Mouse (Mus musculus) myocyte (in vitro differentiated cells): ENCODE results near the gene Btaf1. TPM values are rescaled to one million over a fixed set of nuclear protein-coding genes. Genes with fewer than 3 reads are reported as not detected.

ENCODE experiments used
- H3K27me3 ChIP-seq: one replicate; pipeline ENCODE4 v1.6.1; 2011; ENCODE audit not compliant: control insufficient read depth, insufficient read depth, insufficient read length
- H3K36me3 ChIP-seq: one replicate; pipeline ENCODE4 v1.6.1; 2011; ENCODE audit not compliant: control insufficient read depth, insufficient read depth
- H3K4me2 ChIP-seq: one replicate; pipeline ENCODE4 v1.6.1; 2011; ENCODE audit warnings: low read depth, control low read depth
- H3K4me3 ChIP-seq: one replicate; pipeline ENCODE4 v1.5.1; 2011; ENCODE audit warnings: mild to moderate bottlenecking, control low read depth, moderate library complexity
- H3K79me2 ChIP-seq: one replicate; pipeline ENCODE4 v1.6.1; 2011; ENCODE audit not compliant: control insufficient read depth, insufficient read depth
- H3ac ChIP-seq: one replicate; pipeline ENCODE4 v1.6.1; 2011; ENCODE audit not compliant: control insufficient read depth, insufficient read length
- CEBPB ChIP-seq: IDR thresholded peaks from 2 replicates; pipeline ENCODE4 v1.6.1; 2011; ENCODE audit warnings: mild to moderate bottlenecking, moderate library complexity; ENCODE audit not compliant: poor library complexity, insufficient read depth, severe bottlenecking
- E2F4 ChIP-seq: IDR thresholded peaks from one replicate; pipeline ENCODE4 v1.6.1; 2011; ENCODE audit warnings: mild to moderate bottlenecking, control low read depth, moderate library complexity; ENCODE audit not compliant: insufficient read depth
- MAX ChIP-seq: IDR thresholded peaks from one replicate; pipeline ENCODE4 v1.6.1; 2011; ENCODE audit warnings: low read depth, mild to moderate bottlenecking, control low read depth
- MYOD1 ChIP-seq, 3 experiments: IDR thresholded peaks; one replicate each; pipeline ENCODE4 v1.6.1; 2011; ENCODE audit warnings: control low read depth in 2 of 3, low read depth in 2 of 3, mild to moderate bottlenecking in 2 of 3, moderate library complexity in 1 of 3; ENCODE audit not compliant: insufficient read length in 2 of 3, control insufficient read depth in 1 of 3
- MYOG ChIP-seq, 3 experiments: IDR thresholded peaks; one replicate each; pipeline ENCODE4 v1.6.1; 2011; ENCODE audit warnings: control low read depth in 2 of 3, low read depth in 2 of 3, mild to moderate bottlenecking in 2 of 3; ENCODE audit not compliant: insufficient read length in 2 of 3, control insufficient read depth in 1 of 3, insufficient read depth in 1 of 3
- POLR2A ChIP-seq: IDR thresholded peaks from one replicate; pipeline ENCODE4 v1.6.1; 2011; ENCODE audit warnings: low read depth, mild to moderate bottlenecking, control low read depth, moderate library complexity; ENCODE audit not compliant: insufficient read length
- POLR2AphosphoS2 ChIP-seq: IDR thresholded peaks from one replicate; pipeline ENCODE4 v1.6.1; 2011; ENCODE audit warnings: low read depth, control low read depth; ENCODE audit not compliant: insufficient read length
- REST ChIP-seq: IDR thresholded peaks from one replicate; pipeline ENCODE4 v1.6.1; 2011; ENCODE audit warnings: mild to moderate bottlenecking, control low read depth, moderate library complexity; ENCODE audit not compliant: insufficient read depth, insufficient read length
- SRF ChIP-seq: IDR thresholded peaks from one replicate; pipeline ENCODE4 v1.6.1; 2011; ENCODE audit warnings: low read depth; ENCODE audit not compliant: control insufficient read depth, insufficient read length
- TCF12 ChIP-seq: IDR thresholded peaks from one replicate; pipeline ENCODE4 v1.6.1; 2011; ENCODE audit warnings: mild to moderate bottlenecking, control low read depth; ENCODE audit not compliant: poor library complexity, insufficient read depth, severe bottlenecking
- TCF3 ChIP-seq: IDR thresholded peaks from one replicate; pipeline ENCODE4 v1.6.1; 2011; ENCODE audit warnings: low read depth, control low read depth; ENCODE audit not compliant: insufficient read length
- USF1 ChIP-seq: IDR thresholded peaks from one replicate; pipeline ENCODE4 v1.6.1; 2011; ENCODE audit warnings: low read depth, mild to moderate bottlenecking, control low read depth, moderate library complexity
- polyA plus RNA-seq: library from polyadenylated mRNA; unstranded; fragments of >200 nt; fragmentation: generic; extraction: Trizol; gene quantifications from one replicate; pipeline ENCODE4 v1.2.1, GENCODE M21; 2012; ENCODE audit warnings: missing spikeins

Gene Btaf1
- polyA plus RNA-seq, 1 experiment = 4.8 TPM

DNA sequence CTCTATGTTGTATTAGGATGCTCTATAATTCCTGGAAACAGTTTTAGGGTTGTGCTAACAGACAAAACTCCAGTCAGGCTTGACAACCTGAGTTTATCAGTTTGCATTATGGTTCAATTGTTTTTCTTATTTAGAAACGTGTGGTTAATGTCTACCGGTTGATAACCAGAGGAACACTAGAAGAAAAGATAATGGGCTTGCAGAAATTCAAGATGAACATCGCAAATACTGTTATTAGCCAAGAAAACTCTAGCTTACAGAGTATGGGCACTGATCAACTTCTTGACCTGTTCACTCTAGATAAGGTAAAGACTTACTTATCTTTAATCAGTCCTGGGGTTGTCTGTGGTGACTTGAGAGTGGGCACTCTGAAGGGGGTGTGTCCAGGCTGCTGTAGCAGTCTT is 84.0 kb downstream of the Btaf1 start:
- Histone ChIP-seq H3K79me2 (no peaks in the 10 kb centered on the region), H3K4me3 (no peak overlapping the region), H3K36me3 (peaks cover 60% of the 10 kb centered on the region), H3K27me3 (no peaks in the 10 kb centered on the region), H3ac (no peak overlapping the region), H3K4me2 (no peak overlapping the region)
- TF ChIP-seq MAX (no peak), E2F4 (no peak), SRF (no peak), POLR2A (no peak), POLR2AphosphoS2 (no peak), TCF12 (no peak), USF1 (no peak), MYOD1 (IDR thresholded peaks at IDR 0.05; ENCODE audit: control insufficient read depth in 1 of 3, insufficient read length in 2 of 3, low read depth in 2 of 3) (no peak), REST (no peak), MYOG (IDR thresholded peaks at IDR 0.05; ENCODE audit: control insufficient read depth in 1 of 3, insufficient read depth in 1 of 3, insufficient read length in 2 of 3, low read depth in 2 of 3) (no peak), TCF3 (no peak), CEBPB (no peak)

- Histone ChIP-seq H3K36me3 (peaks cover 41% of the 10 kb centered on the region), H3K4me3 (no peak overlapping the region), H3K27me3 (no peaks in the 10 kb centered on the region), H3ac (no peak overlapping the region), H3K4me2 (no peak overlapping the region), H3K79me2 (no peaks in the 10 kb centered on the region)
- TF ChIP-seq MAX (no peak), TCF3 (no peak), E2F4 (no peak), MYOG (IDR thresholded peaks at IDR 0.05; ENCODE audit: control insufficient read depth in 1 of 3, insufficient read depth in 1 of 3, insufficient read length in 2 of 3, low read depth in 2 of 3) (no peak), CEBPB (no peak), POLR2AphosphoS2 (no peak), MYOD1 (IDR thresholded peaks at IDR 0.05; ENCODE audit: control insufficient read depth in 1 of 3, insufficient read length in 2 of 3, low read depth in 2 of 3) (no peak), TCF12 (no peak), SRF (no peak), POLR2A (no peak), REST (no peak), USF1 (no peak)
These were observed 87.6 kb downstream of the Btaf1 start for GRCm38 (mm10) chr19:37013461-37013860.

- Histone ChIP-seq H3ac (no peak overlapping the region), H3K4me3 (no peak overlapping the region), H3K4me2 (no peak overlapping the region), H3K79me2 (no peaks in the 10 kb centered on the region), H3K27me3 (no peaks in the 10 kb centered on the region), H3K36me3 (peaks cover 32% of the 10 kb centered on the region)
- TF ChIP-seq REST = no peak
- no peak for TF ChIP-seq TCF12
- TF ChIP-seq POLR2A = no peak
- TF ChIP-seq MAX = no peak
- no peak for TF ChIP-seq SRF
- TF ChIP-seq USF1 = no peak
- TF ChIP-seq CEBPB = no peak
- no peak for TF ChIP-seq MYOD1 (IDR thresholded peaks at IDR 0.05; ENCODE audit: control insufficient read depth in 1 of 3, insufficient read length in 2 of 3, low read depth in 2 of 3)
- TF ChIP-seq TCF3 = no peak
- no peak for TF ChIP-seq MYOG (IDR thresholded peaks at IDR 0.05; ENCODE audit: control insufficient read depth in 1 of 3, insufficient read depth in 1 of 3, insufficient read length in 2 of 3, low read depth in 2 of 3)
- no peak for TF ChIP-seq E2F4
- no peak for TF ChIP-seq POLR2AphosphoS2
These were observed 88.5 kb downstream of the Btaf1 start for GRCm38 (mm10) chr19:37014173-37014939.

DNA sequence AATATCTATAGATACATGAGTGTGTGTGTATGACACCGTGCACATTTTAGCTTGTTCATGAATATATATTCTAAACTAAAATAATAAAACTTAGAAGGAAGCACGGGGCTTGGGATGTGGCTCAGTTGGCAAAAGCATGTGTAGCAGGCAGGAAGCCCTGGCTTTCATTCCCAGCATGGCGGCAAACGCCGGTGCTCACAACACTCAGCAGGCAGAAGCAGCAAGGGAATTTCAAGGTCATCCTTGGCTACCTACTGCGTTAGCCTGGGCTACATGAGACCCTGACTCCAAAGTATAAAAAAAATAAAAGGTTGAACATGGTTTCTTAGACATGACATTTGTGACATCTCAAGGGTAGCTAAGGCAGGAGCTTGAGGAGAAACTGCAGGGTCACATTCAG is 91.0 kb downstream of the Btaf1 start:
- H3K79me2 ChIP-seq = no peaks in the 10 kb centered on the region
- no peaks in the 10 kb centered on the region for H3K27me3 ChIP-seq
- H3K36me3 ChIP-seq = peaks cover 10% of the 10 kb centered on the region
- no peak overlapping the region for H3ac ChIP-seq
- no peak overlapping the region for H3K4me2 ChIP-seq
- H3K4me3 ChIP-seq = no peak overlapping the region
- TF ChIP-seq SRF = no peak
- no peak for TF ChIP-seq POLR2AphosphoS2
- no peak for TF ChIP-seq USF1
- no peak for TF ChIP-seq E2F4
- no peak for TF ChIP-seq CEBPB
- no peak for TF ChIP-seq REST
- TF ChIP-seq MYOG (IDR thresholded peaks at IDR 0.05; ENCODE audit: control insufficient read depth in 1 of 3, insufficient read depth in 1 of 3, insufficient read length in 2 of 3, low read depth in 2 of 3) = no peak
- no peak for TF ChIP-seq TCF12
- no peak for TF ChIP-seq MYOD1 (IDR thresholded peaks at IDR 0.05; ENCODE audit: control insufficient read depth in 1 of 3, insufficient read length in 2 of 3, low read depth in 2 of 3)
- TF ChIP-seq POLR2A = no peak
- no peak for TF ChIP-seq TCF3
- TF ChIP-seq MAX = no peak
